Mouse (Mus musculus): Measurements from ENCODE around the gene Vmn1r40. TPM values are rescaled to one million over a fixed set of nuclear protein-coding genes. Genes with fewer than 3 reads are reported as not detected.
A peak's percentile ranks its signal among the peaks of the same experiment; 100 is the strongest.

Vmn1r40 gene
- not detected in 2 replicates for total RNA-seq (2014; fragmentation: Nextera tagmentation)
- total RNA-seq (2017), result not detected in 2 replicates

GRCm38 (mm10) chr6:89707240-89707639 lies at the start of gene Vmn1r40:
Vmn1r40 (plus strand) TSS chr6:89707540.
- ATAC-seq (replicated peaks; ENCODE audit: low FRiP score, low TSS enrichment, poor library complexity, severe bottlenecking), result no peak

GRCm38 (mm10) chr6:89658342-89658741 lies 49.0 kb upstream of the Vmn1r40 start:
- ATAC-seq (replicated peaks; ENCODE audit: low FRiP score, low TSS enrichment, poor library complexity, severe bottlenecking), result no peak

GRCm38 (mm10) chr6:89658931-89659330 lies 48.4 kb upstream of the Vmn1r40 start:
- ATAC-seq (replicated peaks; ENCODE audit: low FRiP score, low TSS enrichment, poor library complexity, severe bottlenecking), result no peak

- ATAC-seq (replicated peaks; ENCODE audit: low FRiP score, low TSS enrichment, poor library complexity, severe bottlenecking), result 0 out of 2 replicates have a peak, but pooled peaks have one; percentile 23
These were observed 47.5 kb upstream of the Vmn1r40 start for GRCm38 (mm10) chr6:89659692-89660423.

- ATAC-seq (replicated peaks; ENCODE audit: low FRiP score, low TSS enrichment, poor library complexity, severe bottlenecking), result no peak
These were observed 46.9 kb upstream of the Vmn1r40 start for GRCm38 (mm10) chr6:89660490-89660889.

- ATAC-seq (replicated peaks; ENCODE audit: low FRiP score, low TSS enrichment, poor library complexity, severe bottlenecking), result no peak
These were observed 44.8 kb upstream of the Vmn1r40 start for GRCm38 (mm10) chr6:89662521-89662920.

GRCm38 (mm10) chr6:89665155-89665554 lies 42.2 kb upstream of the Vmn1r40 start:
- ATAC-seq (replicated peaks; ENCODE audit: low FRiP score, low TSS enrichment, poor library complexity, severe bottlenecking), result no peak

GRCm38 (mm10) chr6:89665667-89666066 lies 41.7 kb upstream of the Vmn1r40 start:
- no peak for ATAC-seq (replicated peaks; ENCODE audit: low FRiP score, low TSS enrichment, poor library complexity, severe bottlenecking)

GRCm38 (mm10) chr6:89666976-89667375 lies 40.4 kb upstream of the Vmn1r40 start:
- ATAC-seq (replicated peaks; ENCODE audit: low FRiP score, low TSS enrichment, poor library complexity, severe bottlenecking), result no peak

- ATAC-seq (replicated peaks; ENCODE audit: low FRiP score, low TSS enrichment, poor library complexity, severe bottlenecking), result no peak
These were observed 37.8 kb upstream of the Vmn1r40 start for GRCm38 (mm10) chr6:89669556-89669955.

GRCm38 (mm10) chr6:89671431-89671830 lies 35.9 kb upstream of the Vmn1r40 start:
- no peak for ATAC-seq (replicated peaks; ENCODE audit: low FRiP score, low TSS enrichment, poor library complexity, severe bottlenecking)

- no peak for ATAC-seq (replicated peaks; ENCODE audit: low FRiP score, low TSS enrichment, poor library complexity, severe bottlenecking)
These were observed 34.7 kb upstream of the Vmn1r40 start for GRCm38 (mm10) chr6:89672641-89673040.

GRCm38 (mm10) chr6:89673135-89673780 lies 34.1 kb upstream of the Vmn1r40 start:
- 0 out of 2 replicates have a peak, but pooled peaks have one; percentile 30 for ATAC-seq (replicated peaks; ENCODE audit: low FRiP score, low TSS enrichment, poor library complexity, severe bottlenecking)

GRCm38 (mm10) chr6:89678522-89678921 lies 28.8 kb upstream of the Vmn1r40 start:
- ATAC-seq (replicated peaks; ENCODE audit: low FRiP score, low TSS enrichment, poor library complexity, severe bottlenecking), result no peak

- ATAC-seq (replicated peaks; ENCODE audit: low FRiP score, low TSS enrichment, poor library complexity, severe bottlenecking), result peak; percentile 88
These were observed 28.0 kb upstream of the Vmn1r40 start for GRCm38 (mm10) chr6:89679291-89679835.

- ATAC-seq (replicated peaks; ENCODE audit: low FRiP score, low TSS enrichment, poor library complexity, severe bottlenecking), result peak; percentile 91
These were observed 27.2 kb upstream of the Vmn1r40 start for GRCm38 (mm10) chr6:89680155-89680554.

- no peak for ATAC-seq (replicated peaks; ENCODE audit: low FRiP score, low TSS enrichment, poor library complexity, severe bottlenecking)
These were observed 23.1 kb upstream of the Vmn1r40 start for GRCm38 (mm10) chr6:89684231-89684630.

GRCm38 (mm10) chr6:89687100-89687499 lies 20.2 kb upstream of the Vmn1r40 start:
- no peak for ATAC-seq (replicated peaks; ENCODE audit: low FRiP score, low TSS enrichment, poor library complexity, severe bottlenecking)

- ATAC-seq (replicated peaks; ENCODE audit: low FRiP score, low TSS enrichment, poor library complexity, severe bottlenecking), result no peak
These were observed 716 bp upstream of the Vmn1r40 start for GRCm38 (mm10) chr6:89706624-89707023.

GRCm38 (mm10) chr6:89718051-89718450 lies 10.7 kb downstream of the Vmn1r40 start:
- ATAC-seq (replicated peaks; ENCODE audit: low FRiP score, low TSS enrichment, poor library complexity, severe bottlenecking), result no peak

GRCm38 (mm10) chr6:89740466-89740865 lies 33.1 kb downstream of the Vmn1r40 start, which contains the start of gene Vmn1r41:
Vmn1r41 (plus strand) TSS chr6:89740766.
- ATAC-seq (replicated peaks; ENCODE audit: low FRiP score, low TSS enrichment, poor library complexity, severe bottlenecking), result no peak

All from megakaryocyte-erythroid progenitor cell, adult 5-6 weeks (primary cell).